Mouse (Mus musculus) heart, embryonic 14.5 days (tissue): ENCODE measurements around the gene Bahcc1. TPM values are rescaled to one million over a fixed set of nuclear protein-coding genes. Genes with fewer than 3 reads are reported as not detected.

ENCODE experiments used
- ATAC-seq: fragments of 200-750 bp; cut with Nextera tagmentation; 2 replicates; pipeline ENCODE4 v1.8.0; 2017; ENCODE audit warnings: low read depth, moderate TSS enrichment; ENCODE audit not compliant: insufficient number of reproducible peaks, insufficient read depth, low FRiP score
- H3K27ac ChIP-seq, 2 experiments: fragments of 200-500 bp in 1 of 2; fragments of 300-500 bp in 1 of 2; sonication (generic) in 1 of 2; replicated peaks in 1 of 2; 2 replicates each; pipeline ENCODE4 v1.5.1; 2012 to 2014; ENCODE audit warnings: low read depth in 2 of 2, low read length in 2 of 2, control low read depth in 1 of 2, mild to moderate bottlenecking in 1 of 2, mixed read lengths in 1 of 2; ENCODE audit not compliant: control insufficient read depth in 1 of 2, insufficient read depth in 1 of 2
- H3K27me3 ChIP-seq: fragments of 300-500 bp; sonication (generic); 2 replicates; pipeline ENCODE4 v1.6.1; 2014; ENCODE audit warnings: mild to moderate bottlenecking, low read length, control low read depth; ENCODE audit not compliant: control insufficient read depth, insufficient read depth
- H3K36me3 ChIP-seq: fragments of 300-500 bp; sonication (generic); 2 replicates; pipeline ENCODE4 v1.6.1; 2014; ENCODE audit warnings: mild to moderate bottlenecking, control low read depth, low read length, mixed read lengths; ENCODE audit not compliant: control insufficient read depth, insufficient read depth
- H3K4me1 ChIP-seq, 2 experiments: fragments of 200-500 bp in 1 of 2; fragments of 300-500 bp in 1 of 2; sonication (generic) in 1 of 2; 2 replicates each; pipeline ENCODE4 v1.6.1; 2012 to 2014; ENCODE audit warnings: low read length in 2 of 2, control low read depth in 1 of 2, mixed read lengths in 1 of 2; ENCODE audit not compliant: control insufficient read depth in 2 of 2, insufficient read depth in 2 of 2
- H3K4me2 ChIP-seq: fragments of 300-500 bp; sonication (generic); 2 replicates; pipeline ENCODE4 v1.6.1; 2014; ENCODE audit warnings: mild to moderate bottlenecking, low read length
- H3K4me3 ChIP-seq, 2 experiments: fragments of 200-500 bp in 1 of 2; fragments of 300-500 bp in 1 of 2; sonication (generic) in 1 of 2; 2 replicates each; pipeline ENCODE4 v1.5.1; 2012 to 2014; ENCODE audit warnings: low read length in 2 of 2, mild to moderate bottlenecking in 2 of 2, control low read depth in 1 of 2, low read depth in 1 of 2, moderate library complexity in 1 of 2; ENCODE audit not compliant: control insufficient read depth in 1 of 2, insufficient read depth in 1 of 2
- H3K9ac ChIP-seq: fragments of 300-500 bp; sonication (generic); 2 replicates; pipeline ENCODE4 v1.6.1; 2014; ENCODE audit warnings: mild to moderate bottlenecking, low read length
- H3K9me3 ChIP-seq: fragments of 300-500 bp; sonication (generic); 2 replicates; pipeline ENCODE4 v1.6.1; 2016; ENCODE audit warnings: low read length, control low read depth; ENCODE audit not compliant: control insufficient read depth
- WGBS: fragments of 180-500 bp; shearing (Covaris S2); extraction: QIAGEN DNeasy Blood & Tissue Kit; methylation state at CpG from one replicate; pipeline ENCODE4 v1.1.7; 2014; 5-methylcytosine and 5-hydroxymethylcytosine counted together
- polyA plus RNA-seq: library from polyadenylated mRNA; unstranded; fragments of >200 nt; fragmentation: Nextera tagmentation; extraction: Ambion mirVana; gene quantifications from 2 replicates; pipeline ENCODE4 v1.2.1, GENCODE M21; 2014

Gene Bahcc1
- polyA plus RNA-seq, 1 experiment from 2014 or later: 9.1 TPM

GRCm38 (mm10) chr11:120281197-120281596, 48.5 kb downstream of the Bahcc1 start:
- no peak overlapping the region for H3K4me3 ChIP-seq
- no peak overlapping the region for H3K4me2 ChIP-seq
- no peaks in the 10 kb centered on the region for H3K9me3 ChIP-seq
- WGBS: 65% methylated on average over 3 of the region's 3 CpGs
- ATAC-seq: peak; percentile 41; the same call in 1 of the 2 replicates
- no peaks in the 10 kb centered on the region for H3K27me3 ChIP-seq
- peaks cover 88% of the 10 kb centered on the region for H3K36me3 ChIP-seq
- peaks cover 20 to 27% of the 10 kb centered on the region in 2 experiments for H3K4me1 ChIP-seq
- H3K9ac ChIP-seq: no peak overlapping the region
- H3K27ac ChIP-seq: peak overlapping the region; percentile 21 to 62; a peak in 3 of 4 replicates

- H3K4me3 ChIP-seq: no peak overlapping the region
- H3K36me3 ChIP-seq: peaks cover 95% of the 10 kb centered on the region
- ATAC-seq: peak; percentile 51
- peak overlapping the region; percentile 41; the same call in 1 of the 2 replicates for H3K9ac ChIP-seq
- H3K27me3 ChIP-seq: no peaks in the 10 kb centered on the region
- peak overlapping the region; percentile 24 to 62; a peak in 3 of 4 replicates for H3K27ac ChIP-seq
- 31% methylated on average over 5 of the region's 5 CpGs for WGBS
- H3K9me3 ChIP-seq: no peaks in the 10 kb centered on the region
- H3K4me2 ChIP-seq: no peak overlapping the region
- H3K4me1 ChIP-seq: peaks cover 20 to 27% of the 10 kb centered on the region in 2 experiments
Observed at GRCm38 (mm10) chr11:120283542-120283941, 50.8 kb downstream of the Bahcc1 start.

DNA sequence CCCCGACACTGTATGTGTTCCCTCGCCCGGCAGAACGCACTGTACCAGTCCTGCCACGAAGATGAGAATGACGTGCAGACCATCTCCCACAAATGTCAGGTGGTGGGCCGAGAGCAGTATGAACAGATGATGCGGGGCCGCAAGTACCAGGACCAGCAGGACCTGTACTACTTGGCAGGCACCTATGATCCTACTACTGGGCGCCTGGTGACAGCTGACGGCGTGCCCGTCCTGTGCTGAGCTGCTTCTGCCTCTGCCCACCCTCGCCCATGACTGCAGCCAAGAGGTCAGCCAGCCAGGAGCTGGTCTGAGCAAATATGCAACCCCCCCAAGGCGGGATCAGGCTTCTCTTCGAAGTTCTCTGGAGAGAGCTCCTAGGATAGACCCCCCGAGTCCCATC, 56.9 kb downstream of the Bahcc1 start:
- Histone ChIP-seq H3K36me3 (peaks cover 62% of the 10 kb centered on the region), H3K4me1 (peaks cover 9% of the 10 kb centered on the region in 2 experiments; a peak in 1 of 4 replicates), H3K9me3 (no peaks in the 10 kb centered on the region), H3K27ac (no peak overlapping the region), H3K9ac (no peak overlapping the region), H3K4me3 (no peak overlapping the region), H3K27me3 (no peaks in the 10 kb centered on the region), H3K4me2 (no peak overlapping the region)
- no peak for ATAC-seq
- 95% methylated on average over 17 of the region's 17 CpGs for WGBS

GRCm38 (mm10) chr11:120290266-120290665, 57.5 kb downstream of the Bahcc1 start:
- Histone ChIP-seq H3K9me3 (no peaks in the 10 kb centered on the region), H3K4me1 (peaks cover 9% of the 10 kb centered on the region in 2 experiments; a peak in 1 of 4 replicates), H3K4me3 (no peak overlapping the region), H3K27ac (no peak overlapping the region), H3K4me2 (no peak overlapping the region), H3K27me3 (no peaks in the 10 kb centered on the region), H3K36me3 (peaks cover 56% of the 10 kb centered on the region), H3K9ac (no peak overlapping the region)
- WGBS: 92% methylated on average over 14 of the region's 14 CpGs
- no peak for ATAC-seq

DNA sequence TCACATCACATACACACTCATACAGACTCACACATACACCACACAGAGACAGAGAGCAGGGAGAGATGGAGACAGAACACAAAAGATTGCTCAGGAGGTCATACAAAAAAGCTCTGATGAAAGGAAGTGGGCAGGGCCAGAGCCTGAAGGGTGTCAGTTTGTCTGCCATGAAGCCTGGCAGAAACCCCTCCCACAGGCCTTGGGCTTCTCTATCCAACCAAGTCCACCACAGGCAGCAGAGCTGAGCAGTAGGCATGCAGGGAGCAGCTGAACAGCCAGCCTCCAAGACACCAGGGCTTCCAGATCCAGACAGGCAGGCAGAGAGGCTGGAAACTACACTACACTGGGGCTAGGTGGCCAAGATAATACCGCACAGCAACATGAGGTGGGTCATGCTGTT, 61.0 kb downstream of the Bahcc1 start:
- Histone ChIP-seq H3K9ac (no peak overlapping the region), H3K9me3 (no peaks in the 10 kb centered on the region), H3K4me2 (no peak overlapping the region), H3K4me3 (no peak overlapping the region), H3K27ac (no peak overlapping the region; a peak in 1 of 4 replicates), H3K4me1 (peaks cover 13 to 19% of the 10 kb centered on the region in 2 experiments; a peak in 2 of 4 replicates), H3K27me3 (no peaks in the 10 kb centered on the region), H3K36me3 (peaks cover 22% of the 10 kb centered on the region)
- WGBS: 64% methylated on average over 1 of the region's 1 CpGs
- ATAC-seq: no peak

DNA sequence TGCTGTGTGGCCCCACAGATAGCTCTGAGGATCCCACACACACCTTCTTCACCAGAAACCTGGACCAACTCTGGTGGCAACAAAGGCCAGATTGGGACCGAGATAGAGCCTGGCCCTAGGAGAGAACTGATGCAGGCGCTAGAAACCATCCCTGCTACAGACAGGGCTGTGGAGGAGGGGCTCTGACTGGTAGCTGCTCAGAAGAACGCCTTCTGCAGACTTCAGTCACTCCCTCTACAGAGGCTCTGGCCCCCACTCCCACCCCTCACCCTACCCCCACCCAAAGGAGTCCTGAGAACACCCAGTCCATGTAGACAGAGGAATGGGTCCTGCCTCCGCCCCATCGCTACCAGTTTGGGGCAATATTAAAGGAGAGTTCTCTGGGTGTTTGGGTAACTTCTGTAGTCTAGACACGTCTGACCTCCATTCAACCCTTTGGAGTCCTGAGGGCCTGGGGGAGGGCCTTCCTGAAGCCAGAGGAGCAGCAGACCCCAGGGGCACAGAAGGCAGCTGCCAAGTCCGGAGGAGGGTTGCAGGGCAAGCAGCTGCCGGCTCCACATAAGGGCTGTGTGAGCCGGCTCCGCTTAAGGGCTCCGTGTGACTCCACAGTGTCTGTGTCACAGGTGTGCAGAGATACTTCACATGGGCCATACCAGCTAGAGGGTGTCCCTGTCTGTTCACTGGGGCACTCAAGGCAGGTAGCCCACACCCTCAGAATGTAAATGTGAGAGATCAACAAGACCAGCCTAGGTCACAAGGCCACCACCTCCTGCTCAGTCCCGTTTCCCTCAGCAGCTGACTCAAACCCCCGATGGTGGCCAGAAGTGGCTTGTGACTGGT, 63.8 kb downstream of the Bahcc1 start:
- Histone ChIP-seq H3K9me3 (no peaks in the 10 kb centered on the region), H3K27ac (no peak overlapping the region), H3K36me3 (no peaks in the 10 kb centered on the region), H3K4me1 (peaks cover 20 to 29% of the 10 kb centered on the region in 2 experiments; a peak in 3 of 4 replicates), H3K4me3 (no peak overlapping the region), H3K9ac (peak overlapping the region; percentile 22; the same call in 1 of the 2 replicates), H3K4me2 (no peak overlapping the region), H3K27me3 (no peaks in the 10 kb centered on the region)
- ATAC-seq: no peak
- WGBS: 44% methylated on average over 13 of the region's 13 CpGs

GRCm38 (mm10) chr11:120297767-120298166, 65.0 kb downstream of the Bahcc1 start:
- Histone ChIP-seq H3K27ac (no peak overlapping the region), H3K9ac (no peak overlapping the region), H3K4me2 (no peak overlapping the region), H3K27me3 (no peaks in the 10 kb centered on the region), H3K36me3 (no peaks in the 10 kb centered on the region), H3K9me3 (no peaks in the 10 kb centered on the region), H3K4me1 (peaks cover 18 to 25% of the 10 kb centered on the region in 2 experiments; a peak in 3 of 4 replicates), H3K4me3 (no peak overlapping the region)
- ATAC-seq: no peak
- 74% methylated on average over 7 of the region's 7 CpGs for WGBS
